Mouse (Mus musculus) stomach, embryonic 16.5 days (tissue): Measurements from ENCODE around the gene Epha7. TPM values are rescaled to one million over a fixed set of nuclear protein-coding genes. Genes with fewer than 3 reads are reported as not detected.

Source experiments
- ATAC-seq: fragments of 200-750 bp; cut with Nextera tagmentation; 2 replicates; pipeline ENCODE4 v1.8.0; 2017; ENCODE audit warnings: moderate number of reproducible peaks, moderate TSS enrichment; ENCODE audit not compliant: insufficient read depth, low FRiP score
- H3K27ac ChIP-seq: fragments of 300-500 bp; sonication (generic); 2 replicates; pipeline ENCODE4 v1.5.1; 2014; ENCODE audit warnings: low read length
- H3K27me3 ChIP-seq: fragments of 300-500 bp; sonication (generic); 2 replicates; pipeline ENCODE4 v1.6.1; 2014; ENCODE audit warnings: low read length, control low read depth, mixed read lengths; ENCODE audit not compliant: control insufficient read depth, insufficient read depth
- H3K36me3 ChIP-seq: fragments of 300-500 bp; sonication (generic); 2 replicates; pipeline ENCODE4 v1.6.1; 2014; ENCODE audit warnings: low read length; ENCODE audit not compliant: control insufficient read depth, insufficient read depth
- H3K4me1 ChIP-seq: fragments of 300-500 bp; sonication (generic); 2 replicates; pipeline ENCODE4 v1.6.1; 2014; ENCODE audit warnings: low read length, control low read depth, mixed read lengths; ENCODE audit not compliant: control insufficient read depth, insufficient read depth
- H3K4me2 ChIP-seq: fragments of 300-500 bp; sonication (generic); 2 replicates; pipeline ENCODE4 v1.6.1; 2014; ENCODE audit warnings: low read depth, low read length, mixed read lengths
- H3K4me3 ChIP-seq: fragments of 300-500 bp; sonication (generic); replicated peaks from 2 replicates; pipeline ENCODE4 v1.5.1; 2014; ENCODE audit warnings: mild to moderate bottlenecking, low read length
- H3K9ac ChIP-seq: fragments of 300-500 bp; sonication (generic); 2 replicates; pipeline ENCODE4 v1.6.1; 2014; ENCODE audit warnings: low read length
- H3K9me3 ChIP-seq: fragments of 300-500 bp; sonication (generic); replicated peaks from 2 replicates; pipeline ENCODE4 v1.6.1; 2016; ENCODE audit warnings: low read length, control low read depth; ENCODE audit not compliant: control insufficient read depth
- WGBS: fragments of 180-500 bp; shearing (Covaris S2); extraction: QIAGEN DNeasy Blood & Tissue Kit; methylation state at CpG from one replicate; pipeline ENCODE4 v1.1.7; 2014; 5-methylcytosine and 5-hydroxymethylcytosine counted together
- polyA plus RNA-seq: library from polyadenylated mRNA; unstranded; fragments of >200 nt; fragmentation: Nextera tagmentation; extraction: Ambion mirVana; gene quantifications from 2 replicates; pipeline ENCODE4 v1.2.1, GENCODE M21; 2015

Gene Epha7
- polyA plus RNA-seq, 1 experiment from 2014 or later: 23.4 TPM

DNA sequence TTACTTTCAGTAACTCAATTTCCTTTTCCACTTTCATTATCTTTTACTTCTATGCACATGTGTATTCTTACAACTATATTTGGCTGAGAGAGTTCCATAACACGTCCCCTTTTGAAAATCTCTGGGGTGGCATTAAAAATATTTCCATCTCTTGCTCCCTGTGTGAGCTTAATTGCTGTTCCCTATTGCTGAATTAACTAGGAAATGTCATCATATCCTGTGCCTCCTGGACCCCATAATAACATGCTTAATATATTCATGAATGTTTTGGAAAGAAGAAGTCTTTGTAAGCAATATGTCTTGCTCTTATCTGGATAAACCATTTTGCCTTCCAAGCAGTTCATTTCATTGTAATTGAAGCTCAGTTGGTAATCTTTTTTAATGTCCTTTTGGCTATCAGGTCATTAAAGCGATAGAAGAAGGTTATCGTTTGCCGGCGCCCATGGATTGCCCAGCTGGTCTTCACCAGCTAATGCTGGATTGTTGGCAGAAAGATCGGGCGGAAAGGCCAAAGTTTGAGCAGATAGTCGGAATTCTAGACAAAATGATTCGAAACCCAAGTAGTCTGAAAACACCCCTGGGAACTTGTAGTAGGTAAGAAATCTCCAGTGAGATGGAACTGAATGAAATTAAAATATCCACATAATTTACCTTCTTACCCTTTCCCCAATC is 148.1 kb downstream of the Epha7 start:
- H3K4me3 ChIP-seq: no peak overlapping the region
- H3K9ac ChIP-seq: no peak overlapping the region
- H3K4me2 ChIP-seq: no peak overlapping the region
- H3K36me3 ChIP-seq: no peaks in the 10 kb centered on the region
- ATAC-seq: no peak
- H3K4me1 ChIP-seq: no peaks in the 10 kb centered on the region
- H3K27ac ChIP-seq: no peak overlapping the region
- H3K27me3 ChIP-seq: no peaks in the 10 kb centered on the region
- H3K9me3 ChIP-seq: no peaks in the 10 kb centered on the region
- WGBS: 91% methylated on average over 9 of the region's 9 CpGs

GRCm38 (mm10) chr4:28967584-28968315 is 154.8 kb downstream of the Epha7 start:
- Histone ChIP-seq H3K9ac (no peak overlapping the region), H3K4me1 (no peaks in the 10 kb centered on the region), H3K4me2 (no peak overlapping the region), H3K27me3 (no peaks in the 10 kb centered on the region), H3K9me3 (no peaks in the 10 kb centered on the region), H3K36me3 (no peaks in the 10 kb centered on the region), H3K4me3 (no peak overlapping the region), H3K27ac (no peak overlapping the region)
- 58% methylated on average over 3 of the region's 3 CpGs for WGBS
- ATAC-seq: no peak

DNA sequence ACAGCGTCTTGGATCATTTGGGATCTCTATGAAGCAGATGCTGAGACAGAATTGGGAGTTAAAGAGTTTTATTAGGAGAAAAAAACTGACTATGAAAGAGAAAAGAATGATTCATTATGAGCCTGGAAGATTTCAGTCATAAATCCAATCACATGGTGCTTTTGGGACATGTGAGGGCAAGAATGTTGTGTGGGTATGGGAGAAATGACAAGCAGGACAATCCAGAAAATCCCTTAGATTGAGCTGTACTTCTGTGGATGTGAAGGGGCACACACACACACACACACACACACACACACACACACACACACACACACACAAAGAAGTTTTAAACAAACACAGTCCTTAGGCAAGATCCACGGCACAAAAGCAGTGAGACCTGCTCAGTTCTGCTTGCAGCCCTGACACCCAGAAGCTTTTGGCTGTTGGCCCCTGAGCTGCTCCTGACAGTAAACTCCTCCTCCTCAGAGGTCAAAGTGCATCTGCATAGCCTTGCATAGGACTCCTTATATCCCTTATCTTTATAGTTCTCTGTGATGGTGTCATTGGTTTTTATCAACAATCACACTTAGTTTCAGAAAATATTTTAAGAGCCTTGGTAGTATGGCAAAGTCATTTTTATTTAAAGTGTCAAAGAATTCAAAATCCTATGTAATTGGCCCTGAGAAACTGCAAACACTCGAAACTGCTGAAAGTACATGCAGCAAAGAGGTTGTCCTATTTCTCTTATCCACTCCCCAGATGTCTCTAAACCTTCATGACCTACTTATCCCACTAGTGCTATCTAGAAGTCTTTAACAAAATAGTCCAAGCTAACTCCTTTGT is 185.7 kb downstream of the Epha7 start:
- H3K4me2 ChIP-seq: no peak overlapping the region
- H3K9ac ChIP-seq: no peak overlapping the region
- no peaks in the 10 kb centered on the region for H3K4me1 ChIP-seq
- no peak; the same call in 1 of the 2 replicates for ATAC-seq
- H3K36me3 ChIP-seq: no peaks in the 10 kb centered on the region
- no peak overlapping the region for H3K4me3 ChIP-seq
- no peaks in the 10 kb centered on the region for H3K9me3 ChIP-seq
- WGBS: 47% methylated on average over 3 of the region's 3 CpGs
- H3K27ac ChIP-seq: no peak overlapping the region; the same call in 1 of the 2 replicates
- no peaks in the 10 kb centered on the region for H3K27me3 ChIP-seq

DNA sequence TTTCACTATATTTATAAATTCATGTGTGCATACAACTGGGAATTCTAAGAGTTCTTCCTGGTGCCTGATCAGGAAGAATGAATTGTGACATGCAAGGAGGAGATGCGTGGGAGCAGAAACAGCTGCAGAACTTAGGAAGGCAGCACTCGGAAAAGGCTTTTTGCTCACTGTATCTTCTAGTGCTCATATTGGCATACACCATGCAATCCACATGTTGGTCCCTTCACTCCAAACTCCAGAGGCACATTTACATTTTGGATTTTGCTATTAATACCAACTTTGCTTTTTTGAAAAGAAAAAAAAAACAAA is 186.3 kb downstream of the Epha7 start:
- H3K27ac ChIP-seq: no peak overlapping the region
- WGBS: 62% methylated on average over 2 of the region's 2 CpGs
- no peaks in the 10 kb centered on the region for H3K9me3 ChIP-seq
- H3K4me2 ChIP-seq: no peak overlapping the region
- no peaks in the 10 kb centered on the region for H3K27me3 ChIP-seq
- H3K9ac ChIP-seq: no peak overlapping the region
- no peak overlapping the region for H3K4me3 ChIP-seq
- H3K36me3 ChIP-seq: no peaks in the 10 kb centered on the region
- no peak for ATAC-seq
- no peaks in the 10 kb centered on the region for H3K4me1 ChIP-seq

GRCm38 (mm10) chr4:29010333-29010732 is 197.4 kb downstream of the Epha7 start:
- no peak for ATAC-seq
- no peak overlapping the region for H3K4me2 ChIP-seq
- H3K9ac ChIP-seq: no peak overlapping the region
- no peaks in the 10 kb centered on the region for H3K9me3 ChIP-seq
- H3K36me3 ChIP-seq: no peaks in the 10 kb centered on the region
- 91% methylated on average over 3 of the region's 3 CpGs for WGBS
- H3K4me1 ChIP-seq: no peaks in the 10 kb centered on the region
- no peak overlapping the region for H3K4me3 ChIP-seq
- H3K27me3 ChIP-seq: no peaks in the 10 kb centered on the region
- no peak overlapping the region for H3K27ac ChIP-seq
